Mouse (Mus musculus): Measurements from ENCODE around the gene Raet1e. TPM values are rescaled to one million over a fixed set of nuclear protein-coding genes. Genes with fewer than 3 reads are reported as not detected.
A peak's percentile ranks its signal among the peaks of the same experiment; 100 is the strongest.
"Not testable (repeated sequence)": the region's sequence is repeated elsewhere in the genome, so short reads cannot be mapped to it uniquely, and the experiment has no call there.

Raet1e gene
- polyA plus RNA-seq, 1 experiment from 2014 or later, result 8.9 TPM

GRCm38 (mm10) chr10:22172431-22173334 is 14.3 kb downstream of the Raet1e start:
- H3K27me3 ChIP-seq, H3K27ac ChIP-seq, H3K4me3 ChIP-seq, H3K36me3 ChIP-seq, H3K9me3 ChIP-seq, H3K4me1 ChIP-seq, H3K9ac ChIP-seq: not testable (repeated sequence)
- ATAC-seq (ENCODE audit: insufficient number of reproducible peaks, insufficient read depth, low FRiP score, low TSS enrichment), result 0 out of 2 replicates have a peak, but pooled peaks have one; percentile 56
- whole genome bisulfite sequencing, result 40% methylated on average over 5 of the region's 5 CpGs
- peak overlapping the region; percentile 35 for H3K4me2 ChIP-seq (replicated peaks)

- not testable (repeated sequence) for H3K4me3 ChIP-seq, H3K27me3 ChIP-seq, H3K4me1 ChIP-seq, H3K27ac ChIP-seq, H3K9me3 ChIP-seq, H3K36me3 ChIP-seq, H3K9ac ChIP-seq
- peak overlapping the region; percentile 35 for H3K4me2 ChIP-seq (replicated peaks)
- ATAC-seq (ENCODE audit: insufficient number of reproducible peaks, insufficient read depth, low FRiP score, low TSS enrichment), result 0 out of 2 replicates have a peak, but pooled peaks have one; percentile 22
- 10% methylated on average over 13 of the region's 17 CpGs for WGBS
Observed at GRCm38 (mm10) chr10:22173335-22174189, 15.2 kb downstream of the Raet1e start.

GRCm38 (mm10) chr10:22174190-22174487 is 15.8 kb downstream of the Raet1e start:
- H3K27me3 ChIP-seq; H3K4me3 ChIP-seq; H3K36me3 ChIP-seq; ATAC-seq (ENCODE audit: insufficient number of reproducible peaks, insufficient read depth, low FRiP score, low TSS enrichment); H3K9ac ChIP-seq; H3K4me1 ChIP-seq; H3K9me3 ChIP-seq; H3K27ac ChIP-seq; H3K4me2 ChIP-seq (replicated peaks): not testable (repeated sequence)
- 81% methylated on average over 2 of the region's 2 CpGs for WGBS

- H3K9me3 ChIP-seq; H3K27ac ChIP-seq; ATAC-seq (ENCODE audit: insufficient number of reproducible peaks, insufficient read depth, low FRiP score, low TSS enrichment); H3K4me2 ChIP-seq (replicated peaks); H3K4me3 ChIP-seq; H3K9ac ChIP-seq; H3K27me3 ChIP-seq; H3K36me3 ChIP-seq; H3K4me1 ChIP-seq: not testable (repeated sequence)
- 87% methylated on average over 2 of the region's 2 CpGs for WGBS
Observed at GRCm38 (mm10) chr10:22176515-22176914, 18.1 kb downstream of the Raet1e start.

GRCm38 (mm10) chr10:22191035-22191434 is 32.7 kb downstream of the Raet1e start:
- H3K27ac ChIP-seq, H3K36me3 ChIP-seq, H3K9ac ChIP-seq, H3K9me3 ChIP-seq, H3K27me3 ChIP-seq, H3K4me3 ChIP-seq, H3K4me1 ChIP-seq: not testable (repeated sequence)
- 1% methylated on average over 9 of the region's 10 CpGs for WGBS
- peak overlapping the region; percentile 25 for H3K4me2 ChIP-seq (replicated peaks)
- ATAC-seq (ENCODE audit: insufficient number of reproducible peaks, insufficient read depth, low FRiP score, low TSS enrichment), result peak; percentile 32; the same call in 1 of the 2 replicates

- 92% methylated on average over 3 of the region's 3 CpGs for WGBS
- not testable (repeated sequence) for ATAC-seq (ENCODE audit: insufficient number of reproducible peaks, insufficient read depth, low FRiP score, low TSS enrichment); H3K27me3 ChIP-seq; H3K9ac ChIP-seq; H3K4me1 ChIP-seq; H3K27ac ChIP-seq; H3K9me3 ChIP-seq; H3K4me3 ChIP-seq; H3K4me2 ChIP-seq (replicated peaks); H3K36me3 ChIP-seq
Observed at GRCm38 (mm10) chr10:22201352-22201751, 43.0 kb downstream of the Raet1e start.

- H3K4me3 ChIP-seq; H3K4me2 ChIP-seq (replicated peaks); H3K27me3 ChIP-seq; ATAC-seq (ENCODE audit: insufficient number of reproducible peaks, insufficient read depth, low FRiP score, low TSS enrichment); H3K9me3 ChIP-seq; H3K36me3 ChIP-seq; H3K9ac ChIP-seq; H3K4me1 ChIP-seq; H3K27ac ChIP-seq: not testable (repeated sequence)
- WGBS, result no CpG with 5 or more reads among the region's 2 CpGs
Observed at GRCm38 (mm10) chr10:22202784-22203583, 44.6 kb downstream of the Raet1e start.

GRCm38 (mm10) chr10:22206443-22206842 is 48.1 kb downstream of the Raet1e start:
- not testable (repeated sequence) for ATAC-seq (ENCODE audit: insufficient number of reproducible peaks, insufficient read depth, low FRiP score, low TSS enrichment); H3K9me3 ChIP-seq; H3K27ac ChIP-seq; H3K4me1 ChIP-seq; H3K27me3 ChIP-seq; H3K9ac ChIP-seq; H3K4me2 ChIP-seq (replicated peaks); H3K4me3 ChIP-seq; H3K36me3 ChIP-seq
- WGBS, result 62% methylated on average over 1 of the region's 1 CpGs

GRCm38 (mm10) chr10:22212012-22212696 is 53.8 kb downstream of the Raet1e start:
- not testable (repeated sequence) for H3K4me2 ChIP-seq (replicated peaks); H3K9ac ChIP-seq; H3K36me3 ChIP-seq; H3K4me3 ChIP-seq; H3K4me1 ChIP-seq; H3K27me3 ChIP-seq; H3K27ac ChIP-seq; H3K9me3 ChIP-seq
- WGBS, result 2% methylated on average over 9 of the region's 11 CpGs
- 0 out of 2 replicates have a peak, but pooled peaks have one; percentile 35 for ATAC-seq (ENCODE audit: insufficient number of reproducible peaks, insufficient read depth, low FRiP score, low TSS enrichment)

GRCm38 (mm10) chr10:22223474-22224349 is 65.3 kb downstream of the Raet1e start:
- ATAC-seq (ENCODE audit: insufficient number of reproducible peaks, insufficient read depth, low FRiP score, low TSS enrichment), result 0 out of 2 replicates have a peak, but pooled peaks have one; percentile 64

More at GRCm38 (mm10) chr10:22223474-22224349, 65.3 kb downstream of the Raet1e start:
- no CpG with 5 or more reads among the region's 7 CpGs for WGBS
- H3K27ac ChIP-seq; H3K4me1 ChIP-seq; H3K27me3 ChIP-seq; H3K9ac ChIP-seq; H3K4me3 ChIP-seq; H3K9me3 ChIP-seq; H3K4me2 ChIP-seq (replicated peaks); H3K36me3 ChIP-seq: not testable (repeated sequence)
